Mouse (Mus musculus) heart, embryonic 11.5 days (tissue): Measurements from ENCODE around the gene Trim44. TPM values are rescaled to one million over a fixed set of nuclear protein-coding genes. Genes with fewer than 3 reads are reported as not detected.

Experiments used
- ATAC-seq: fragments of 200-750 bp; cut with Nextera tagmentation; replicated peaks from 2 replicates; pipeline ENCODE4 v1.8.0; 2017; ENCODE audit warnings: moderate library complexity; ENCODE audit not compliant: insufficient number of reproducible peaks, low FRiP score, low TSS enrichment
- H3K27ac ChIP-seq: fragments of 300-500 bp; sonication (generic); 2 replicates; pipeline ENCODE4 v1.5.1; 2014; ENCODE audit warnings: mild to moderate bottlenecking, low read depth, low read length
- H3K27me3 ChIP-seq: fragments of 300-500 bp; sonication (generic); 2 replicates; pipeline ENCODE4 v1.6.1; 2014; ENCODE audit warnings: mild to moderate bottlenecking, low read length, mixed read lengths; ENCODE audit not compliant: control insufficient read depth, insufficient read depth
- H3K36me3 ChIP-seq: fragments of 300-500 bp; sonication (generic); 2 replicates; pipeline ENCODE4 v1.6.1; 2014; ENCODE audit warnings: mild to moderate bottlenecking, low read length, moderate library complexity, mixed read lengths; ENCODE audit not compliant: control insufficient read depth, insufficient read depth
- H3K4me1 ChIP-seq: fragments of 300-500 bp; sonication (generic); 2 replicates; pipeline ENCODE4 v1.6.1; 2014; ENCODE audit warnings: low read length; ENCODE audit not compliant: control insufficient read depth, insufficient read depth
- H3K4me2 ChIP-seq: fragments of 300-500 bp; sonication (generic); 2 replicates; pipeline ENCODE4 v1.6.1; 2014; ENCODE audit warnings: mild to moderate bottlenecking, moderate library complexity
- H3K4me3 ChIP-seq: fragments of 300-500 bp; sonication (generic); 2 replicates; pipeline ENCODE4 v1.5.1; 2014; ENCODE audit warnings: low read depth, low read length
- H3K9ac ChIP-seq: fragments of 300-500 bp; sonication (generic); 2 replicates; pipeline ENCODE4 v1.6.1; 2014; ENCODE audit warnings: mild to moderate bottlenecking, low read depth, low read length, moderate library complexity
- H3K9me3 ChIP-seq: fragments of 300-500 bp; sonication (generic); replicated peaks from 2 replicates; pipeline ENCODE4 v1.6.1; 2016; ENCODE audit warnings: low read length; ENCODE audit not compliant: control insufficient read depth
- WGBS: fragments of 180-500 bp; shearing (Covaris S2); extraction: QIAGEN DNeasy Blood & Tissue Kit; methylation state at CpG from one replicate; pipeline ENCODE4 v1.1.7; 2014; ENCODE audit not compliant: insufficient replicate concordance; 5-methylcytosine and 5-hydroxymethylcytosine counted together
- polyA plus RNA-seq: library from polyadenylated mRNA; unstranded; fragments of >200 nt; fragmentation: Nextera tagmentation; extraction: Ambion mirVana; gene quantifications from 2 replicates; pipeline ENCODE4 v1.2.1, GENCODE M21; 2014

The Trim44 gene
- polyA plus RNA-seq, 1 experiment from 2014 or later: 29.7 TPM

DNA sequence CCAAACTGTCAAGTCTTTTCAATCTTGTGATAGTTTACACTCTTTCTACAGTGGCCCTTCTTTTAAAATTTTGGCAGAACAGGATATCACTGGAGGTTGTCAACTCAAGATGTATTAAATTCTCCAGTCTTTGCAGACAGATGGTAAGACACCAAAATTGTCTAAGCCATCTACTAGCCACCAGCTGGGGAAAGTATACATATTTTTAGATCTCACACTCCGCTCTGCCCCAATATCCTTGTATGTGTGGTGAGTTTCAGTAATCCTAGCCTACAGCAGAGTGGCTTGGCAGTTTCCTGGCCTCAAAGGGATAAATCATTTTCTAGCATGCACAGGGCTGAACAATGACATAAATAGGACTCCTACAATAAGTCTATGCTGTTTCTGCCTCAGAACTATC is 105.1 kb downstream of the Trim44 start:
- Histone ChIP-seq H3K4me1 (peaks cover 28% of the 10 kb centered on the region), H3K36me3 (no peaks in the 10 kb centered on the region), H3K27me3 (no peaks in the 10 kb centered on the region), H3K4me3 (no peak overlapping the region), H3K4me2 (no peak overlapping the region), H3K27ac (no peak overlapping the region), H3K9ac (no peak overlapping the region), H3K9me3 (no peaks in the 10 kb centered on the region)
- 93% methylated on average over 1 of the region's 1 CpGs for WGBS
- ATAC-seq: no peak

DNA sequence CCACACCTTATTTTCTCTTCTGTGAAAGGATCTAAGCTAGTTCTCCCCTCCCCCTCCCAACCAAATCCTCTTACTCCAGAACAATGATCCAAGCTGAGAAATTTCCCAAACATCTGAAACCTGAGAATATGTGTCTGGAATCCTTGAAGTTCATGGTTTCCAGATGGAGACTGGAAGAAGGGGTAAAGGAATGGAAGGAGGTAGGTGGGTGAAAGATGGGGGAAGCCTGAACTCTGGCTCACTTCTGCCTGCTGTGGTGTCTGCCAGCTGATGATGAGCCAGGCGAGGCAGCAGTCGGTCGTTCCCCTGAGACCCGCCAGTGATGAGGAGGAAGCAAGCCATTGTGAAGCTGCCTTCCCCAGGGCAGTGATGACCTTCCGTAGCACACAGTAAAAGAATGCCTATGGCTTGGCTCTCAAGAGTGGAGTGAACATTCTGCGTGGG is 112.8 kb downstream of the Trim44 start:
- ATAC-seq: no peak
- no peak overlapping the region for H3K4me2 ChIP-seq
- 30% methylated on average over 6 of the region's 6 CpGs for WGBS

DNA sequence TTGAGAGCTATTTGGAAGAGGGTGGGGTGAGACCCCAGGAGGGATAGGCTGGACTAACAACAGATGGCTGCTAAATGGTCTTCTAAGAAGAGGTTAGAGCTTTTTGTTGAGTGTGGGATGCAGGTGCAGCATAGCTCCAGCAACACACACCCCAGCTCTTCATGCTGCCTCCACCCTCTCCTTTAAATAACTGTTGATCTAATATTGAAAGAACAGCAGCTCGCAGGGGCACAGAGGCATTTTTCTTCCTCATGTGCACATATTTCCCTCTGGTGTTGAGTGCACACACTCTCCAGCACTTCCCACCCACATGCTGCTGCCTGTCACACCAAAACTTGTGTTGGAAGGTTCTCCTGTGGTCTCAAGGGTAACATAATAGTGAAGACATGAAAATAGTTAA is 114.4 kb downstream of the Trim44 start:
- no peak overlapping the region for H3K27ac ChIP-seq
- no peaks in the 10 kb centered on the region for H3K27me3 ChIP-seq
- no peak for ATAC-seq
- H3K4me1 ChIP-seq: 0 out of 2 replicates have a peak, but pooled peaks cover 3% of the 10 kb centered on the region
- no peak overlapping the region for H3K4me3 ChIP-seq
- H3K9me3 ChIP-seq: no peaks in the 10 kb centered on the region
- 43% methylated on average over 1 of the region's 1 CpGs for WGBS
- no peak overlapping the region for H3K9ac ChIP-seq
- no peak overlapping the region for H3K4me2 ChIP-seq
- H3K36me3 ChIP-seq: no peaks in the 10 kb centered on the region

More for the DNA sequence above, 112.8 kb downstream of the Trim44 start:
- Histone ChIP-seq H3K4me3 (no peak overlapping the region), H3K9ac (no peak overlapping the region), H3K36me3 (no peaks in the 10 kb centered on the region), H3K9me3 (no peaks in the 10 kb centered on the region), H3K27me3 (no peaks in the 10 kb centered on the region), H3K27ac (no peak overlapping the region), H3K4me1 (0 out of 2 replicates have a peak, but pooled peaks cover 3% of the 10 kb centered on the region)

DNA sequence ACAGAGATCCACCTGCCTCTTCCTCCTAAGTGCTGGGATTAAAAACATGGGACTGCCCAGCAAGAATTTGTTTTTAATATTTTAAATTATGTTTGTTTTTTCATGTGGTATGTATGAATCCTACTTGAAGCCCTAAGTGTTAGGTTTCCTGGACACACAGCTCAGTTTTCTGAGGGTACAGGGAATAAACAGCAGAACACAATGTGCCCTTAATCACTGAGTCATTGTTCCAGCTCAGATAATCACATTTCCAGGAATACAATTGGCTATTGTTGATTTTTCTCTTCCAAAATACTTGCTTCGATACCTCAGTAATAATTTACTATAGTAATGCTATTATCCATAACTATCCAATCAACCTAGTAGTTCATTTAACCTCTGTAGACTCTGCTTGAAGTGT is 115.6 kb downstream of the Trim44 start:
- H3K27ac ChIP-seq: no peak overlapping the region
- no peaks in the 10 kb centered on the region for H3K9me3 ChIP-seq
- H3K36me3 ChIP-seq: no peaks in the 10 kb centered on the region
- H3K4me3 ChIP-seq: no peak overlapping the region
- 60% methylated on average over 1 of the region's 1 CpGs for WGBS
- H3K4me2 ChIP-seq: no peak overlapping the region
- no peaks in the 10 kb centered on the region for H3K27me3 ChIP-seq
- no peak overlapping the region for H3K9ac ChIP-seq
- ATAC-seq: no peak
- 0 out of 2 replicates have a peak, but pooled peaks cover 3% of the 10 kb centered on the region for H3K4me1 ChIP-seq

DNA sequence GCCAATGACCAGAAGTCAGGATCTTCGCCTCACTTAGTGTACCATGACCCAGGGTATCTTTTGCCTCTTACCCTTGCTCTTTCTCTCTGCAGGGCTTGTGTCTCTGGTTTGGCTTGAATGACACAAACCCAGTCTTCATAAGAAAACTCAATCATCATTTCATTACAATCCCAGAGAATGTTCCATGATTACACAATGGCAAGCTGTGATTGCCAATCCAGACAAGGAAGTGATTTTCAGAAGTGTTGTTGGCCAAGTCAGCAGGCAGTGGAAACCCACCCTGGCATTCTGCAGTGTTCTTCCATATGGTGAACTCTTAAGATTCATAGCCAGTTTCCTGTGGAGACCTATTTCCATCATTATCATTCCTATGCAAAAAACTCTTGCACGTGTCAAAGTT is 116.1 kb downstream of the Trim44 start:
- Histone ChIP-seq H3K4me3 (no peak overlapping the region), H3K4me2 (no peak overlapping the region), H3K9ac (no peak overlapping the region), H3K27ac (no peak overlapping the region), H3K4me1 (0 out of 2 replicates have a peak, but pooled peaks cover 3% of the 10 kb centered on the region), H3K27me3 (no peaks in the 10 kb centered on the region), H3K36me3 (no peaks in the 10 kb centered on the region), H3K9me3 (no peaks in the 10 kb centered on the region)
- 60% methylated on average over 2 of the region's 2 CpGs for WGBS
- ATAC-seq: no peak

DNA sequence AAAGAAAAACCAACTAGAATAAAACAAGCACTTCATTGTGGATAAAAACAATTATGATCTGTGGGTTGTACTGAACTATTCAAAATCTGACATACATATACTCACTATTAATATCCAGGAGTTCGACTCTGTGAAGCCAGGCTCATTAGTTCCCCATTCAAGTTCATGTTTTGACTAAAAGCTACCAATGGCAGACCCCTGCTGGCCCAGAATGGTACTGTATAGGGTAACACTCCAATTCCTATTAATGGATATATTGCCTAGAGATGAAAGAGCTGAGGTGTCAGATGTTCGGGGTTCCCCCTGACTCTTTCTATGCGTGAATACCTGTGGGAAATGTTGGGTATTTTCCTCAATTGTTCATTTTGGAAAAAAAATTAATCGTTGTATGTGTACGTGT is 117.6 kb downstream of the Trim44 start:
- 51% methylated on average over 5 of the region's 5 CpGs for WGBS
- no peak overlapping the region for H3K4me3 ChIP-seq
- no peak for ATAC-seq
- H3K27ac ChIP-seq: no peak overlapping the region
- no peaks in the 10 kb centered on the region for H3K36me3 ChIP-seq
- H3K4me2 ChIP-seq: no peak overlapping the region
- H3K9me3 ChIP-seq: no peaks in the 10 kb centered on the region
- H3K27me3 ChIP-seq: no peaks in the 10 kb centered on the region
- H3K4me1 ChIP-seq: 0 out of 2 replicates have a peak, but pooled peaks cover under 1% of the 10 kb centered on the region
- H3K9ac ChIP-seq: no peak overlapping the region

DNA sequence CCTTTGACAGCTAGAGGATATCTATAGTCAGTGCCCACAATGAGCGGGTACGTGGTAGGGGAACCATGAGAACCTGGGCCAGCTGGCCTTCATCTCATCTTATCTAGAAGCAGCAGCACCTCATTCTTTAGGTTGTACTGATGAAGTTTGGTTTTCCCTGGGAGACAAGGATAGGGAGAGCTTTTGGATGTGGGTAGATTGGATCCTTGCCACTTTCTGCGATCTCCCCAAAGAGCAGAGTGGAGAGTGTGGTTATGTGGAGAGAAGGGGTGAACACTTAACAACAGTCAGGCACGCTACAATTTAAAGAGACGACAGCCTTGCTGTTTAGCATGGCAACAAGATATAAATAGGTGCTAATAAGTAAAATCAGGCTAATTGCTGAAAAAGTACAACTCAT is 119.0 kb downstream of the Trim44 start:
- no peaks in the 10 kb centered on the region for H3K9me3 ChIP-seq
- no peak overlapping the region for H3K4me2 ChIP-seq
- H3K36me3 ChIP-seq: no peaks in the 10 kb centered on the region
- H3K27me3 ChIP-seq: no peaks in the 10 kb centered on the region
- no peak for ATAC-seq
- H3K27ac ChIP-seq: no peak overlapping the region
- WGBS: 71% methylated on average over 5 of the region's 5 CpGs
- no peak overlapping the region for H3K9ac ChIP-seq
- no peak overlapping the region for H3K4me3 ChIP-seq
- no peaks in the 10 kb centered on the region for H3K4me1 ChIP-seq

DNA sequence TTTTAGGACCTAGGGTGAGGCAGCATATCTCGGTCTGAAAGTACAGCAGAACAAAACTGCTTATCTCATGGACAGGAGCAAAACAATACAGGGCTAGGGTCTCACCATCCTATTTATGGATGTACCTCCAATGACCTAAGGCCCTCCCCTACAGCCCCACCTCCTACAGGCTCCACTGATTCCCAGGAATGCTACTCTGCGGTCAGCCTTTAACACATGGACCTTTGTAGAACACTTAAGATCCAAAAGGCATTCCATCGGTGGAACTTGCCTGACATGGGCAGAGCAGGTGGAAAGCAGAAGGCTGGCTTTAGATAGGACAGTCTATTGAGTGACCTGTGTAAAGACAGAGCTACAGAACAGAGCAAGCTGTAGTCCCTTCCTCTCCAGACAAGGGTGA is 120.3 kb downstream of the Trim44 start:
- ATAC-seq: no peak
- no peak overlapping the region for H3K4me2 ChIP-seq
- 58% methylated on average over 3 of the region's 3 CpGs for WGBS
- H3K27me3 ChIP-seq: no peaks in the 10 kb centered on the region
- no peak overlapping the region for H3K9ac ChIP-seq
- no peaks in the 10 kb centered on the region for H3K9me3 ChIP-seq
- H3K4me1 ChIP-seq: no peaks in the 10 kb centered on the region
- no peaks in the 10 kb centered on the region for H3K36me3 ChIP-seq
- H3K4me3 ChIP-seq: no peak overlapping the region
- no peak overlapping the region for H3K27ac ChIP-seq

DNA sequence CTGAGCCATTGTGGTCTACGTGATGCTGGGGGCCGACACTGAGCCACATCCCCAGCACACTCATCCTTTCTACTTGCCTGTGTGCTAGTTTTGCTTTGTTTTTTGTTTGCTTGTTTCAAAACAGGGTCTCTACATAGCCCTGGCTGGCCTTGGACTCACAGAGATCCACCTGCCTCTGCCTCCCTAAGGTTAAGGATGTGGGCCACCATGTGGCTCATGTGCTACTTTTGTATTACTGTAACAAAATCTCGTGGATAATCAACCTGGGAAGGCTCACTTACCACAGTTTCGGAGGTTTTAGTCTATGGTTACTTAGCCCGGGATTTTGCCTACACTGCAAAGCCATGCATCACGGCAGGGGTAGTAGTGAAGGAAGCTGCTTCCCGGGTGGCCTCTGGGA is 125.5 kb downstream of the Trim44 start:
- 83% methylated on average over 7 of the region's 7 CpGs for WGBS
- ATAC-seq: no peak
- H3K4me1 ChIP-seq: no peaks in the 10 kb centered on the region

More for the DNA sequence above, 125.5 kb downstream of the Trim44 start:
- H3K27me3 ChIP-seq: no peaks in the 10 kb centered on the region
- no peak overlapping the region for H3K4me2 ChIP-seq
- H3K9ac ChIP-seq: no peak overlapping the region
- no peaks in the 10 kb centered on the region for H3K9me3 ChIP-seq
- no peaks in the 10 kb centered on the region for H3K36me3 ChIP-seq
- no peak overlapping the region for H3K27ac ChIP-seq
- no peak overlapping the region for H3K4me3 ChIP-seq
